Comparison of ENCODE assay signal across 8 mouse cellular contexts in genomic region chr9:90270944-90271295, GRCm38 (mm10). TPM values are rescaled to one million over a fixed set of nuclear protein-coding genes. Genes with fewer than 3 reads are reported as not detected.
A peak's percentile ranks its signal among the peaks of the same experiment; 100 is the strongest.
DNase-seq lines count a peak whose midpoint lies in the region; ATAC-seq lines count a peak whose summit lies in the region.

No protein-coding gene starts in this region.

- 14% methylated on average over 11 of the region's 11 CpGs for WGBS in kidney, embryonic 15.5 days
- 7% methylated on average over 11 of the region's 11 CpGs for WGBS in intestine, embryonic 14.5 days
- WGBS in midbrain, embryonic 15.5 days, result 16% methylated on average over 11 of the region's 11 CpGs

- H3K27me3 ChIP-seq in kidney, embryonic 15.5 days, result no peaks in the 10 kb centered on the region
- no peaks in the 10 kb centered on the region for H3K27me3 ChIP-seq in intestine, embryonic 14.5 days (replicated peaks; ENCODE audit: control insufficient read depth, insufficient read depth, low read length)
- H3K27me3 ChIP-seq in midbrain, embryonic 15.5 days (replicated peaks), result no peaks in the 10 kb centered on the region

- no peak overlapping the region for H3K27ac ChIP-seq in kidney, embryonic 15.5 days
- H3K27ac ChIP-seq in brown adipose tissue, adult 24 weeks (replicated peaks; ENCODE audit: low read depth, low read length), result no peak overlapping the region
- H3K27ac ChIP-seq in intestine, embryonic 14.5 days (ENCODE audit: low read depth), result 0 out of 2 replicates have a peak overlapping the region, but pooled peaks have one; percentile 69
- no peak overlapping the region for H3K27ac ChIP-seq in midbrain, embryonic 15.5 days

- DNase-seq in kidney, postnatal 25 days, result no peak
- peak; percentile 49 for DNase-seq in intestine, embryonic 14.5 days (ENCODE audit: low spot score)
- DNase-seq in spleen, postnatal 10 days (ENCODE audit: low spot score in 2 of 2), result no peak

- no peaks in the 10 kb centered on the region for H3K36me3 ChIP-seq in kidney, embryonic 15.5 days
- 0 out of 2 replicates have a peak, but pooled peaks cover 4% of the 10 kb centered on the region for H3K36me3 ChIP-seq in intestine, embryonic 14.5 days (ENCODE audit: control insufficient read depth, insufficient read depth, low read length)
- no peaks in the 10 kb centered on the region for H3K36me3 ChIP-seq in midbrain, embryonic 15.5 days (replicated peaks)

- peaks cover 23% of the 10 kb centered on the region for H3K4me1 ChIP-seq in kidney, embryonic 15.5 days
- no peaks in the 10 kb centered on the region; the same call in none of the 2 replicates for H3K4me1 ChIP-seq in brown adipose tissue, adult 24 weeks (ENCODE audit: control insufficient read depth, insufficient read depth, insufficient read length, low read length)
- peaks cover 18% of the 10 kb centered on the region for H3K4me1 ChIP-seq in intestine, embryonic 14.5 days (replicated peaks; ENCODE audit: control insufficient read depth, insufficient read depth, low read length)
- H3K4me1 ChIP-seq in midbrain, embryonic 15.5 days, result peaks cover 14% of the 10 kb centered on the region

- H3K4me2 ChIP-seq in kidney, embryonic 15.5 days, result peak overlapping the region; percentile 85
- H3K4me2 ChIP-seq in intestine, embryonic 14.5 days (ENCODE audit: low read length), result peak overlapping the region; percentile 91
- H3K4me2 ChIP-seq in midbrain, embryonic 15.5 days, result peak overlapping the region; percentile 67

- peak overlapping the region; percentile 68; the same call in 1 of the 2 replicates for H3K9ac ChIP-seq in kidney, embryonic 15.5 days
- H3K9ac ChIP-seq in intestine, embryonic 14.5 days (ENCODE audit: low read length), result peak overlapping the region; percentile 83
- peak overlapping the region; percentile 73 for H3K9ac ChIP-seq in midbrain, embryonic 15.5 days

- ATAC-seq in kidney, embryonic 15.5 days (replicated peaks; ENCODE audit: low FRiP score), result peak; percentile 10
- ATAC-seq in intestine, embryonic 14.5 days (replicated peaks; ENCODE audit: low FRiP score, low TSS enrichment, low read depth), result peak; percentile 44
- ATAC-seq in midbrain, embryonic 15.5 days (replicated peaks), result peak; percentile 46
- ATAC-seq in megakaryocyte progenitor cell, adult 5-6 weeks (replicated peaks; ENCODE audit: poor library complexity), result no peak
- ATAC-seq in cerebellum, adult (ENCODE audit: insufficient number of reproducible peaks, low FRiP score, low TSS enrichment), result no peak; the same call in 1 of the 2 replicates

- H3K4me3 ChIP-seq in kidney, embryonic 15.5 days (replicated peaks), result peak overlapping the region; percentile 88
- peak overlapping the region; percentile 97 for H3K4me3 ChIP-seq in brown adipose tissue, adult 24 weeks (ENCODE audit: insufficient read depth, low read depth, low read length)
- peak overlapping the region; percentile 74 for H3K4me3 ChIP-seq in intestine, embryonic 14.5 days (ENCODE audit: low read depth, low read length)
- H3K4me3 ChIP-seq in midbrain, embryonic 15.5 days, result peak overlapping the region; percentile 80

- no peaks in the 10 kb centered on the region for H3K9me3 ChIP-seq in kidney, embryonic 15.5 days (replicated peaks)
- H3K9me3 ChIP-seq in intestine, embryonic 14.5 days (ENCODE audit: control insufficient read depth, low read length), result no peaks in the 10 kb centered on the region
- H3K9me3 ChIP-seq in midbrain, embryonic 15.5 days, result no peaks in the 10 kb centered on the region

RNA-seq across cellular contexts. Expression of gene Tbc1d2b, which starts 0.3 kb away (rescaled TPM):
- 12.4 and 12.7 TPM in 2 replicates for polyA plus RNA-seq in kidney, embryonic 15.5 days (2015; fragmentation: Nextera tagmentation; extraction: Ambion mirVana)
- polyA plus RNA-seq in brown adipose tissue, adult 24 weeks (2012; ENCODE audit: insufficient read depth, insufficient read length, missing spikeins), result 7.7 and 8.1 TPM in 2 replicates
- 20.2 and 20.9 TPM in 2 replicates for polyA plus RNA-seq in intestine, embryonic 14.5 days (2014; fragmentation: Nextera tagmentation; extraction: Ambion mirVana)
- polyA plus RNA-seq in midbrain, embryonic 15.5 days (2015; fragmentation: Nextera tagmentation; extraction: Ambion mirVana), result 6.5 and 7.6 TPM in 2 replicates
- 49.8 and 51.4 TPM in 2 replicates for total RNA-seq in megakaryocyte progenitor cell, adult 5-6 weeks (2015)
- total RNA-seq in megakaryocyte progenitor cell, adult 5-6 weeks (2017), result 46.2 and 56.7 TPM in 2 replicates

Comparison
In these comparisons a context has a peak if more than half of its experiments do, and no peak if none do; other contexts are left out.
1. ATAC-seq: peak in kidney, embryonic 15.5 days (single experiment), intestine, embryonic 14.5 days (single experiment) and midbrain, embryonic 15.5 days (single experiment); none in megakaryocyte progenitor cell, adult 5-6 weeks (single experiment) and cerebellum, adult (single experiment).
2. Peak in every context shown above with its lines, with median percentiles within 50 percentile points of each other: H3K4me2 ChIP-seq, H3K4me3 ChIP-seq and H3K9ac ChIP-seq.